Comparison of ENCODE assay signal across 18 mouse cellular contexts in genomic region chr16:4674091-4674490, GRCm38 (mm10). TPM values are rescaled to one million over a fixed set of nuclear protein-coding genes. Genes with fewer than 3 reads are reported as not detected.
DNase-seq lines count a peak whose midpoint lies in the region; ATAC-seq lines count a peak whose summit lies in the region.
"Had no signal": no experiment of that assay in that cellular context is flagged by ENCODE, and none has a peak within 500 bp of the region (broad histone marks: within the 10 kb centered on the region; RNA-seq: fewer than 3 reads in every experiment).

No protein-coding gene starts in this region.

- no peak overlapping the region for H3K27ac ChIP-seq in forebrain, embryonic 13.5 days
- H3K27ac ChIP-seq: hindbrain, embryonic 13.5 days; layer of hippocampus, adult 2 months; midbrain, embryonic 12.5 days; neural tube, embryonic 15.5 days had no signal

- peak; percentile 60 to 67 for DNase-seq in B cell, adult 2 months
- DNase-seq in spleen, postnatal 36 days (ENCODE audit: low spot score in 2 of 2), result peak; percentile 67 to 69
- no peak for DNase-seq in left cerebral cortex, postnatal 25 days (ENCODE audit: low spot score in 2 of 2)
- DNase-seq in left cerebral cortex, postnatal 36 days (ENCODE audit: low spot score in 2 of 2), result no peak
- DNase-seq in layer of hippocampus, postnatal 10 days (ENCODE audit: low spot score in 2 of 2), result no peak
- DNase-seq: cerebellum, postnatal 36 days; gastrocnemius, postnatal 14 days; kidney, adult 9 months; lung, adult 18-20 months had no signal

- intact Hi-C loops in left cerebral cortex, postnatal 25 days (cut with DNase I), result no loop called here
- intact Hi-C loops in left cerebral cortex, postnatal 36 days (cut with DNase I), result no loop called here

- H3K4me1 ChIP-seq in forebrain, embryonic 13.5 days, result peaks cover 6% of the 10 kb centered on the region; the same call in 1 of the 2 replicates

- H3K9me3 ChIP-seq in forebrain, embryonic 13.5 days (replicated peaks), result no peaks in the 10 kb centered on the region
- H3K9me3 ChIP-seq: G1E; hindbrain, embryonic 13.5 days; midbrain, embryonic 12.5 days; neural tube, embryonic 15.5 days had no signal

- no peak overlapping the region for H3K4me3 ChIP-seq in forebrain, embryonic 13.5 days
- H3K4me3 ChIP-seq: hindbrain, embryonic 13.5 days; layer of hippocampus, adult 2 months; midbrain, embryonic 12.5 days; neural tube, embryonic 15.5 days had no signal

- peaks cover 43% of the 10 kb centered on the region for H3K36me3 ChIP-seq in forebrain, embryonic 13.5 days (ENCODE audit: poor library complexity, severe bottlenecking)

- peak; percentile 94 for ATAC-seq in CD4-positive, CD25-positive, alpha-beta regulatory T cell, adult 4 months
- peak; percentile 88 to 94 for ATAC-seq in hematopoietic stem cell, adult 5-6 weeks (replicated peaks in 1 of 2; ENCODE audit: insufficient read depth in 1 of 2, low FRiP score in 2 of 2, low TSS enrichment in 1 of 2, low read depth in 1 of 2, poor library complexity in 2 of 2, severe bottlenecking in 2 of 2)
- ATAC-seq in forebrain, embryonic 13.5 days, result no peak
- ATAC-seq: forebrain, embryonic 14.5 days had no signal

- H3K27me3 ChIP-seq in forebrain, embryonic 13.5 days, result no peaks in the 10 kb centered on the region
- H3K27me3 ChIP-seq: hindbrain, embryonic 13.5 days; midbrain, embryonic 12.5 days; neural tube, embryonic 15.5 days had no signal

- 72% methylated on average over 4 of the region's 4 CpGs for WGBS in forebrain, embryonic 13.5 days

- H3K9ac ChIP-seq in forebrain, embryonic 13.5 days, result no peak overlapping the region
- H3K9ac ChIP-seq: hindbrain, embryonic 13.5 days; midbrain, embryonic 12.5 days; neural tube, embryonic 15.5 days had no signal

- H3K4me2 ChIP-seq in forebrain, embryonic 13.5 days, result no peak overlapping the region
- H3K4me2 ChIP-seq: hindbrain, embryonic 13.5 days; midbrain, embryonic 12.5 days; neural tube, embryonic 15.5 days had no signal

RNA-seq across cellular contexts. Expression of gene Coro7, which starts 5.5 kb away (rescaled TPM):
- polyA plus RNA-seq in CD4-positive, CD25-positive, alpha-beta regulatory T cell, adult 4 months (2017; shearing (Covaris generic)), result 100 to 1,000 TPM; 102 to 174 TPM
- 65.0 and 67.3 TPM in 2 replicates for total RNA-seq in hematopoietic stem cell, adult 5-6 weeks (2017)
- total RNA-seq in left cerebral cortex, postnatal 25 days (2021), result 10 to 100 TPM; 82.0 to 92.7 TPM
- polyA plus RNA-seq in forebrain, embryonic 13.5 days (2015; fragmentation: Nextera tagmentation; extraction: Ambion mirVana), result 19.4 and 20.1 TPM in 2 replicates
- total RNA-seq in left cerebral cortex, postnatal 36 days (2021), result 100 to 1,000 TPM in 1 of 2 experiments, 10 to 100 TPM in 1; 88.4 to 100 TPM
- total RNA-seq in layer of hippocampus, postnatal 10 days (2021), result 100 to 1,000 TPM in 1 of 2 experiments, 10 to 100 TPM in 1; 93.5 to 116 TPM

RNA-seq across cellular contexts. Expression of gene Dnaja3, which starts 34.3 kb away (rescaled TPM):
- polyA plus RNA-seq in CD4-positive, CD25-positive, alpha-beta regulatory T cell, adult 4 months (2017; shearing (Covaris generic)), result 10 to 100 TPM; 24.4 to 29.0 TPM
- 55.2 and 76.0 TPM in 2 replicates for total RNA-seq in hematopoietic stem cell, adult 5-6 weeks (2017)
- 10 to 100 TPM; 62.2 to 63.3 TPM for total RNA-seq in left cerebral cortex, postnatal 25 days (2021)
- 48.0 and 53.2 TPM in 2 replicates for polyA plus RNA-seq in forebrain, embryonic 13.5 days (2015; fragmentation: Nextera tagmentation; extraction: Ambion mirVana)
- 10 to 100 TPM; 59.4 to 66.5 TPM for total RNA-seq in left cerebral cortex, postnatal 36 days (2021)
- total RNA-seq in layer of hippocampus, postnatal 10 days (2021), result 10 to 100 TPM; 52.7 to 55.1 TPM

RNA-seq across cellular contexts. Expression of gene Vasn, which starts 34.4 kb away (rescaled TPM):
- polyA plus RNA-seq in CD4-positive, CD25-positive, alpha-beta regulatory T cell, adult 4 months (2017; shearing (Covaris generic)), result 1 to 10 TPM; 2.2 to 2.9 TPM
- total RNA-seq in hematopoietic stem cell, adult 5-6 weeks (2017), result 0.89 and 1.8 TPM in 2 replicates
- 1 to 10 TPM; 7.5 to 9.9 TPM for total RNA-seq in left cerebral cortex, postnatal 25 days (2021)
- 2.3 and 2.7 TPM in 2 replicates for polyA plus RNA-seq in forebrain, embryonic 13.5 days (2015; fragmentation: Nextera tagmentation; extraction: Ambion mirVana)
- 10 to 100 TPM in 1 of 2 experiments, 1 to 10 TPM in 1; 9.8 to 11.2 TPM for total RNA-seq in left cerebral cortex, postnatal 36 days (2021)
- 1 to 10 TPM; 5.1 to 5.7 TPM for total RNA-seq in layer of hippocampus, postnatal 10 days (2021)

RNA-seq across cellular contexts. Expression of gene Nmral1, which starts 45.1 kb away (rescaled TPM):
- 10 to 100 TPM in 1 of 2 experiments, 1 to 10 TPM in 1; 7.4 to 10.3 TPM for polyA plus RNA-seq in CD4-positive, CD25-positive, alpha-beta regulatory T cell, adult 4 months (2017; shearing (Covaris generic))
- total RNA-seq in hematopoietic stem cell, adult 5-6 weeks (2017), result 56.7 and 84.0 TPM in 2 replicates
- total RNA-seq in left cerebral cortex, postnatal 25 days (2021), result 10 to 100 TPM in 1 of 2 experiments, 1 to 10 TPM in 1; 9.6 to 10.5 TPM
- 158 and 173 TPM in 2 replicates for polyA plus RNA-seq in forebrain, embryonic 13.5 days (2015; fragmentation: Nextera tagmentation; extraction: Ambion mirVana)
- 10 to 100 TPM; 10.8 to 11.0 TPM for total RNA-seq in left cerebral cortex, postnatal 36 days (2021)
- 10 to 100 TPM; 12.8 to 15.0 TPM for total RNA-seq in layer of hippocampus, postnatal 10 days (2021)

RNA-seq across cellular contexts. Expression of gene Pam16, which starts 49.3 kb away (rescaled TPM):
- 10 to 100 TPM; 35.7 TPM for polyA plus RNA-seq in CD4-positive, CD25-positive, alpha-beta regulatory T cell, adult 4 months (2017; shearing (Covaris generic))
- total RNA-seq in hematopoietic stem cell, adult 5-6 weeks (2017), result 37.6 and 53.7 TPM in 2 replicates
- total RNA-seq in left cerebral cortex, postnatal 25 days (2021), result 10 to 100 TPM; 67.5 to 92.8 TPM
- 142 and 149 TPM in 2 replicates for polyA plus RNA-seq in forebrain, embryonic 13.5 days (2015; fragmentation: Nextera tagmentation; extraction: Ambion mirVana)
- total RNA-seq in left cerebral cortex, postnatal 36 days (2021), result 10 to 100 TPM; 75.3 to 86.0 TPM
- total RNA-seq in layer of hippocampus, postnatal 10 days (2021), result 10 to 100 TPM; 71.0 to 77.1 TPM

Comparison
In these comparisons a context has a peak if more than half of its experiments do, and no peak if none do; other contexts are left out.
1. DNase-seq: peak in B cell, adult 2 months (2 of 2) and spleen, postnatal 36 days (2 of 2); none in left cerebral cortex, postnatal 25 days (0 of 2), left cerebral cortex, postnatal 36 days (0 of 2) and layer of hippocampus, postnatal 10 days (0 of 2).